Mouse (Mus musculus): ENCODE results near the gene Klrb1b.
"Not testable (repeated sequence)": the region's sequence is repeated elsewhere in the genome, so short reads cannot be mapped to it uniquely, and the experiment has no call there.

Gene Klrb1b

GRCm38 (mm10) chr6:128841327-128842089 lies 15.4 kb upstream of the Klrb1b start:
- DNase-seq (ENCODE audit: extremely low read depth, insufficient read length, low spot score): no peak

DNA sequence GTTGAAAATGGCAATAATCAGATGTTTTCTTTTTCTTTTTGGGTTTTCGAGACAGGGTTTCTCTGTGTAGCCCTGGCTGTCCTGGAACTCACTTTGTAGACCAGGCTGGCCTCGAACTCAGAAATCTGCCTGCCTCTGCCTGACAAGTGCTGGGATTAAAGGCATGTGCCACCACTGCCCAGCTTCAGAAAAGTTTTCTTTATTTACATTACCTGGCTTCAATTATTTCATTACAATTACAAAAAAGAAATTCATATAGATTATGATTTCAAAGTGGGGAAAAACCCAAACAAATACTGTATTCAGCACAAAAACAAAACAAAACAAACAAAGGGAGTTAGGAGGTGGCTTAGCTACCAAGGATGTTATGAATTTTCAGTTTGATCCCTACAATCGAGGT lies 14.5 kb upstream of the Klrb1b start:
- not testable (repeated sequence) for DNase-seq (ENCODE audit: extremely low read depth, insufficient read length, low spot score)

- DNase-seq (ENCODE audit: extremely low read depth, insufficient read length, low spot score): peak; percentile 39
Measured at GRCm38 (mm10) chr6:128839921-128840320, 13.8 kb upstream of the Klrb1b start.

DNA sequence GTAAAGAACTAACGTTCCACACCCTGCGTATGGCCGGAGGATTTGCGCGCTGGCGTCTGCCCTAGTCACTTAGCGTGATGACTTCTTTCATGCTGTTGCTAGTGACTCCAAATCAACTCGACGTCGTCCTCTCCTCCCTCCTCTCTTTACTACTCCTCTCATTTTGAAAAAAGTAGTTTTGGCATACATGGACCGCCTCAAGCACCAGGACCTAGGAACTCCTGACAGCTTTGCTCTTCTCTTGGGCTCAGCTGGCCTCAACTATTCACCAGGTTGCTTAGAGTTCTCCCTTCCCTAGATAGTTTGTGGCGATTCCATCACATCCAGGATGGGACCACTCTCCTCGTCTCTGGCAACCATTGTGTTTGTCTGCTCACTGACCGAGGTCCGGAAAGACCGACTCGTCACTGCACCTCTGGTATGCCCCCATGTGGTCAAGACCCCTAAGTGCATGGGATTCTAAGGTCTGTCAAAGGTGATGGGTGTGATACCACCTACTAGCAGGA lies 13.2 kb upstream of the Klrb1b start:
- peak; percentile 72 for DNase-seq (ENCODE audit: extremely low read depth, insufficient read length, low spot score)

- peak; percentile 88 for DNase-seq (ENCODE audit: extremely low read depth, insufficient read length, low spot score)
Measured at GRCm38 (mm10) chr6:128838342-128839265, 12.5 kb upstream of the Klrb1b start.

DNA sequence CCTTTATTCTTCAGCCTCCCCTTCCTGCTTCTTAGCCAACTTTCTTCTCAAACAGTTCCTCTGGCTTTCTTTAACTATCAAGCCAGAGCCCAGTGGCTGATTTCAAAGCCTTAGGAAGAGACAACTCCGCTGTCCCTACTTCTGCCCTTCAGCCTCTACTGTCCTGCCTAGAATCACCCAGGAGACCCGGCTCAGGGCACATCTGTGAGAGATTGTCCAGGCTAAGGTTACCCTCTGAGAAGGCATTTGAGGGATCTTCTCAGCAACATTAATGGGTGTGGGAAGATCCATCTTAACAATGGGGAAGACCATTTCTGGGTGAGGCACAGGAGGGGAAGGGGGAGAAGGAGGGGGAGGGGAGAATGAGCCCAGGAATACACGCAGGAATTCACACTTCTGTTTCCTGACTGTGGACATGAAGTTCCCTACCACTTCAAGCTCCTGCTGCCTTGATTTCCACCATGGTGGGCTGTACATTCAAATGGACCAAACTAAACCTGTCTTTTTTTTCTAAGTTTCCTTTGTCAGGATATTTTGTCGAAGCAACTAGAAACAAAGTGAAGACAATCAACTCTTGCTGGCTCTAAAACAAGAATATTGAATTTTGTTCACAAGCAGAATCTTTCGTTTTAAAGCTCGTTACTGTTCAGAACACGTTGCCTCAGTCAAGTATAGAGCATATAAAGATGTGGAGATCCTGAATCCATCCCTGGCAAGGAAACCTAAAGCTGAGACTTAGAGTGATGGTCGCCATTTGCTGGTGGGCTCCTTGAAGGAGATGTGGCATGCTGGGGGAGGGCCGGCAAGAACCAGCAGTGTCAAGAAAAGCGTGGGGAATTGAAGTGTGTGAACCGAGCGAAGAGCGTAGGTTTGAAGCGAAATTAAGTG lies 11.6 kb upstream of the Klrb1b start:
- peak; percentile 34 for DNase-seq (ENCODE audit: extremely low read depth, insufficient read length, low spot score)

- no peak for DNase-seq (ENCODE audit: extremely low read depth, insufficient read length, low spot score)
Measured at GRCm38 (mm10) chr6:128836955-128837334, 10.8 kb upstream of the Klrb1b start.

DNA sequence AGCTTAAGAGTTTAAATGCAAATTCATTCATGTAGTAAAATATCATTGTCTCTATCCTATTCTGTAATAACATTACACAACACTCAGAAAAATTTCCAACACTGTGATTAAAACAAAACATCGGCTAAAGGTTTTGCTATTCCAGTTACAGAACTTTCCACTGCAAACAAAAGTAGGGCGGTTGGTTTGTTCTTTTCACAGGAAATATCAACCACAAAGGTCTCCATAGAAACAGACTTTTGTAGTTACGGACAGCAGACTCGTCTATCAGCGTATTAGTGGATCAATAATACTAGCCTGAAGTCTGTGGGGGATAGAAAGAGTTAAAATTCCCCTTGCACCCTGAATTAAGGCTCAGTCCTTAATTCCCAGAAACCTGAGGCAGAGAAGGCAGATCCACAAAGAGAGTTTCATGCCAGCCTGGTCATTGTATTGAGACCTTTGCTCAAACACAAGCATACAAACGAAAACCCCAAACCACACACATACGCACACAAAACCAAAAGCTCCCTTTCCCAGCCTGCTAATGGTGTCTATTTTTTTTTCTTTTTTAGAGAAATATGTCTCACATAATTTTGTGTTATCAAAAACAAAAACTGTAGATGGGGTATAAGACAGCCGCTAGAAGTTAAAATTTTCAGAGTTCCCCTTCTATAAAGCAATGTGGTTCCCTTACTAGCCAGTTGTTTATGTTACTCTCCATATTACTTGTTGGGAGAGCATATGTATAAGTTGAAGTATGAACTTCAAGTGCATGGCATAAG lies 10.2 kb upstream of the Klrb1b start:
- no peak for DNase-seq (ENCODE audit: extremely low read depth, insufficient read length, low spot score)

DNA sequence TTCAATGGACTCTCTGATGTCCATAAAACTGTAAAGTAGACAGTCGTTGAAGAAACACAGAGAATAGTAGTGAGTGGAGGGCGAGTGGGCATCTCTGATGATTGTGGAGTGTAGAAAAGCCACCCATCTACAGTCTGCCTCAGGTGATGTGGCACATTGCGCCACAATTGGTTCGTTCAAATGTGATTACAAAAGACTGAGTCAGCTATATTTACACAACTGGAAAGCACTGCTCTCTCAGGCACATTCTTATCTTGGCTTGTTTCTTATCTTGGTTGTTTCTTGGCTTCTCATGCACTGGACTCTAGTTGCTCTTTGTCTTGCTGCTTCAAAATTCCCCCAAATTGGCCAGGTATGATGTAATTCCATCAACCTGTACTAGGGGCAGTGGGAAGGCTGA lies 9.4 kb upstream of the Klrb1b start:
- no peak for DNase-seq (ENCODE audit: extremely low read depth, insufficient read length, low spot score)

DNA sequence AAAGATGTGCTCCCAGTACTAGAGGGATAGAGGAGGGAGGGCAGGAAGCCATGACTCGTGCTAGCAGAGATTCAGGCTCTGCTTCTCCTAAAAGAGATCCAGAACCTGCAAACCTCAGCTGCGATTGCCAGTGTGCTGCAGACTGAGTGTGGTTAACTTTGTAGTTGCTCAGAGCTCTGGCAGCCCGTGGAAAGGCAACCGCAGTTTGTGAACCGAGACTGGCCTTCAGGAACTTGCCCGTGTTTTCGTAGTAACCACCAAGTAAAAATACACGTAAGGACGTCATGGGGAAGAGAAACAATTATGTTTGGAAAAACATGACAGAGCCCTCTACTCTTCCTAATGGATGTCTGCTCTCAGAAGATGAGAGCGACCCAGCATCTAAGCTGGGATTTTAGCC lies 6.9 kb upstream of the Klrb1b start:
- DNase-seq (ENCODE audit: extremely low read depth, insufficient read length, low spot score): no peak

DNA sequence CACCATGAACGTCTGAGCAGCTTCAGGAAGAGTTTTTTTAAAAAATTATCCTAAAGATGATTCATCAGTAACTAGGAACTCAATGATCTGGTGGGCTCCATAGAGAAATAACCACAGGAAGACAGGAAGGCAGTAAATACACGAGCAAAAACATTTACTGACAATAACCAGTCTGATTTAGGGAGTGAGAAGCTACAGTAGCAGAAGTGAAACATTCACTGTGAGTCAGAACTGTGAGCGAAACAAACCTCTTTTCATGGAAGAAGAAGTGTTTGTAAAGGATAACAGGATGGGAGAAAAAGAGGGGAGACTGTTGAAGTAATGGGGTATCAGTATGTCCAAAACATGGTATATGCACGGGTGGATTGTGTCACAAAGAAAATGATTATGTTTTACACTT lies 3.7 kb upstream of the Klrb1b start:
- no peak for DNase-seq (ENCODE audit: extremely low read depth, insufficient read length, low spot score)

GRCm38 (mm10) chr6:128826781-128827180 lies 650 bp upstream of the Klrb1b start:
- DNase-seq (ENCODE audit: extremely low read depth, insufficient read length, low spot score): no peak

DNA sequence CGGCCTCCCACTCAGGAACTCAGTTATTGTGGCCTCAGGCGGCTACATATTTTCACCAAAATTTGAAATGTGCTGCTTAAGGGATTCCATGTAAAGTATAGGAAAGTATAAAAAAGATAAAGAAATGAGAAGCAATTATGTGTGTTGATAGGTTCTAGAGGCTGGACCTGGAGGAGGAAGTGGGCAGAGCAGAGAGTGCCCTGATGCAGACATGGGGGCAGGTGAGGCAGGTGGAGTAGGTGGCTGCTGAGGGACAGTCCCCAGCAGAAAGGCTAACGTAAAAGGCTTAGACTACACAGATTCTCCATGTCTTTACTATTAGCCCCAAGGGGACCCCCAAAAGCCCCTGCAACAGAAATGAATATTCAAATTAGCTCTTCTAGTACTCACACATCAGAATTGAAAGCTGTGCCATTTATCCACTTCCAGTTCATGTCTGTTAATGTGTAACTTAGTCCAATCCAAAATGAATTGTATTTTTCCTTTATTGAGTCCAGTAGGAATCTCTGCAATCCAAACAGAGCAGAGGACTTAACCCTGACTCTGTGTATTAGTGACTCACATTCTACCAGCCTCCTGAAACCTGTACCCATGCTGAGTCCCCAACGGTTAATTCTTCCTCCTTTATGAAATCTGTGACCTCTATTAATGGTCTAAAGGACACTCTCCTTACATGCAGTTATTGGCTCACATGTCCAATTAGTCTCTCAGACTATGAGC lies 7.9 kb downstream of the Klrb1b start:
- no peak for DNase-seq (ENCODE audit: extremely low read depth, insufficient read length, low spot score)

DNA sequence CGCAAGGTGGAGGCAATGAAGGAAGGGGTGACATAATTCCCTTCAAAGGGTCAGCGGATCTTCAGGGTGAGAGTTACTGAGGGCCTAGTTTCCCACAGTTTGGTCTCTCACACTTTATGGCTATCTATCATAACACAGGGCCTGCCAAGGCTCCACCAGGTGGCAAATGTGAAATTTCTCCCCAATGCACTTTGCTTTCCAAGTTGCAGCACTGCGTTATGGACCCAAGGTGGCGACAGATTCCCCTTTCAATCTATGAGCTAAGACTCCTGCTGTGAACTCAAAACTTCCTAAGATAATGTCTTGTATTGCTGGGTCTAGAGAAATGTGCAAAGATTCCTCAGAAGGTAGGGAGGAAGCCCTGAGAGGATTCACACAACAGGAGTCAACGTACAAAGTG lies 17.6 kb downstream of the Klrb1b start:
- no peak for DNase-seq (ENCODE audit: extremely low read depth, insufficient read length, low spot score)

- DNase-seq (ENCODE audit: extremely low read depth, insufficient read length, low spot score): no peak
Measured at GRCm38 (mm10) chr6:128807021-128807420, 19.1 kb downstream of the Klrb1b start.

- not testable (repeated sequence) for DNase-seq (ENCODE audit: extremely low read depth, insufficient read length, low spot score)
Measured at GRCm38 (mm10) chr6:128804823-128805640, 21.1 kb downstream of the Klrb1b start.

- peak; percentile 89 for DNase-seq (ENCODE audit: extremely low read depth, insufficient read length, low spot score)
Measured at GRCm38 (mm10) chr6:128802999-128803857, 22.9 kb downstream of the Klrb1b start.

All from 3134 (cell line).